Mouse (Mus musculus): Measurements from ENCODE around the gene Smox. TPM values are rescaled to one million over a fixed set of nuclear protein-coding genes. Genes with fewer than 3 reads are reported as not detected.
A peak's percentile ranks its signal among the peaks of the same experiment; 100 is the strongest.

Smox gene
- total RNA-seq, 2 experiments from 2014 or later = 28.2 to 30.5 TPM

DNA sequence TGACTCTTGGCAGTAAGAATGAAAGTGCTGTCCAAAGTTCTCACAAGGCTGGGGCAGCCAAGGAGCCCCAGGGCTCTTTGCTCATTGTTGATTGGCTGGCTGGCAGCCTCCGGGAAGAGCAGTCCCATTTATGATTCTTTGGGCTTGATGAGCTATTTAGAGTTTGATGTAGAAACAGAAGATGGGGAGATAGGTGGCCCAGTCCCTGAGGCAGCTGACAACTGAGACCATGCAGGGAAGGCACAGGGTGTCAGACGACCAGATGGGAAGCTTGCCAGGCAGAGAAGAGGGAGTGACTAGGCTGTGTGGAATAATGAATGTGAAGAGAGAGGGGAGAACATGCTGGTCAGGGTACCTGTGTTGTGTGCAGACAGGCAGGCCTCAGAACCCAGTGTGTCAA is 22.2 kb downstream of the Smox start:
- no peak for DNase-seq

DNA sequence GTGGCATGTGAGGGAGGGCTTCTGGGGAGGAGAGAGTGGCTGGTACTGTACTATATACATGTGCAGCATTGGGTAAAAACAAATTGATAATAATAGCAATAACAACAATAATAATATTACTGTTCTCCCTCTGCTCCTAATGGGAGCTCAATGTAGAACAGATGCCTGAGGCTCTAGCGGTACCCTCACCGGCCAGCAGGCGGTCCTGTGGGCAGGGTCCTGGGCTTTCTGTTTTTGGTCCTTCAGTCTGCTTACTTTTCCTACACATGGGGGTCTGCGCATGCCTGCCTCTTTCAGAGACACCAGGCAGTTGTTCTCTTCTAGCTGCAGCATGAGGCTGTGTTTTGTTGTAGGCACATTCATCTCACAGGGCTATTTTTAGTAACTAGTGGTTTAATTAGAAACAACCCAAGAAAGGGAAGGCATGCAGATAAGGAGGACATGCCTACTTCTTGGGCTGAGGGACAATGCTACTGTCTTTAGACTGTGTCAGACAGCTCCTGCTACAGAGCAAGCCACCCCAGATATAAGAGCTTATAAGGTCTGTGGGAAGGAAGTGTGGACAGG is 22.8 kb downstream of the Smox start:
- DNase-seq = no peak

DNA sequence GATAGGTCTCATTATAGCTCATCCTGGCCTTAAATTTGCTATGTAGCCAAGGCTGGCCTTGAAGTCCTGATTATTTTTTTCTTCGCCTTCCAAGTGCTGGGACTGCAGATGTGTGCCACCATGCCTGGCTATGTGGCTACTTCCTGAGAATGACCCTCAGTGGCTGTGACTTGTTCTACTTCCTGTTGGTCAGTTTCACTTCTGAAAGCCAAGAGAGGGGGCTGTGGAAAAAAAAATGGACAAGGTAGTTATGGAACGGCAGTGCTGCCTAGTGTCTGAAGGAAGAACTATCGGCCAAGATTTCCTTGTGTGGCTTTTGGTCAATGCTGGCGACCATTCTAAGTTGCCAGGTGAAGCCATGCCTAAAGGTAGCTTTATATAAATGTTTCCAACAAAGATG is 26.3 kb downstream of the Smox start:
- DNase-seq = no peak

DNA sequence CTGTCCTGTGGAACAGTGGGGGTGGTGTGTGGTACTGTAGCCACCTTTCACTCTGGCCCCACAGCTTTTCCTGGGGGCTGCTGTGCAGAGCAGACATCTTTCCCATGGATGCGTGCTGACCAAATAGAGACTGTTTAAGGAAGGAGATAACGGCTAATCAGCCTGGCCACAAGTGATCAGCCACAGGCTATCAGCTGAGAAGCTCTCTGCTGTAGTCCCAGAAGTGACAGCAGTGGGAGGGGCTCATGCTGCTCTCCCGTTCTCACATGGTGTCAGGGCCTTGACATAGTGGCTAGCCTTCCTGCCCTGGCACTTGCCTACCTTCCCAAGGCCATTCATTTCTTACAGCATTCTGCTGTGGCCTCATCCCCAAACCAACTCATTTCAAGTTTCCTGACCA is 27.5 kb downstream of the Smox start:
- no peak for DNase-seq

DNA sequence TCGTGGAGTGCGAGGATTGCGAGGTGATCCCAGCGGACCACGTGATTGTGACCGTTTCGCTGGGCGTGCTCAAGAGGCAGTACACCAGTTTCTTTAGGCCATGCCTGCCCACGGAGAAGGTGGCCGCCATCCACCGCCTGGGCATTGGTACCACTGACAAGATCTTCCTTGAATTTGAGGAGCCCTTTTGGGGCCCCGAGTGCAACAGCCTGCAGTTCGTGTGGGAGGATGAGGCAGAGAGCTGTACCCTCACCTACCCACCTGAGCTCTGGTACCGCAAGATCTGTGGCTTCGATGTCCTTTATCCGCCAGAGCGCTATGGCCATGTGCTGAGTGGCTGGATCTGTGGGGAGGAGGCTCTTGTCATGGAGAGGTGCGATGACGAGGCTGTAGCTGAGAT is 29.4 kb downstream of the Smox start:
- no peak for DNase-seq

DNA sequence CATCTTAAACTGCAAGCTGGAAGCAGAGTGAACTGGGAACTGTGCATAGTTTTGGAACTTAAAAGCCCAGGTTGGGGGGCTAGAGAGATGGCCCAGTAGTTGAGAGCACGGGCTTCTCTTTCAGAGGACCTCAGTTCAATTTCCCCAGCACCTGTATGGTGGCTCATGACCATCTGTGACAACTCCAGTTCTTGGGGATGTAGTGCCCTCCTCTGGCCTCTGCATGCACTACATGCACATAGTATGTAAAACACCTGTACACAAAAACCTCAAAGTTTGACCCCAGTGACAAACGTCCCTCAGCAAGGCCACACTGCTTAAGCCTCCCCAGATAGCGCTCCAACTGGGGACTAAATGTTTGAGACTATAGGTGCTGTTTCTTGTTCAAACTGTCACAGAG is 35.8 kb downstream of the Smox start:
- DNase-seq = peak in 1 of 2 experiments; percentile 51

DNA sequence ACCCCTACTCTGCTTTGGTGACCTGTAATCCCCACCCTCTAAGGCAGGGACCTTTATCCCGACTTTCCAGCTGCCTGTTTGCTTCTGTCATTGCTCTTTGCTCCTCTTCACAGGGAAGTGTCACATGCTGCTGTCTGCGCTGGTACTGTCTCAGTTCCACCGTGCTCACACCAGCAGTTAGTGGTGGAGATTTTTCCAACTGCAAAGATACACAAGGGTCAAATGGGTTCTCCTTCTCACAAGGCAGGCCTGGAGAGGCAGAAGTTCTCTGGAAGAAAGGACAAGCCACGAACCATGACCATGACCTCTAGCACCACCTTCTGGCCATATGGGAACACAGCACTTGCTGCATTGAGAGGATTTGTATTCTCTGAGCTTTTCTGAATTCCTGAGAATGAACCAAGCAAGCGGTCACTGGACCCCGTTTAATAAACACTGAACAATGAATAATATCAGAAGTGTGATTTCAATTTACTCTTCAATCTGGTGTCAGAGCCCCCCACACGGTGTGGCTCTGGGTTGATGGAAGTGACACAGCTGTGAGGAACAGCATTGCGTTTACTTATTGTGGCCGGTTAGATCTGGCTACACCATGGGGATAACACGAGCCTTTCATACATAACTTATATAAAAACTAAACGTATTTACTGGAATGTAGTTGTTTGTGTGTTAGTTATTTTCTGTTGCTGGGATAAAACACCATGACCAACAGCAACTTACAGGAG is 38.8 kb downstream of the Smox start:
- peak; percentile 67 to 72 for DNase-seq

DNA sequence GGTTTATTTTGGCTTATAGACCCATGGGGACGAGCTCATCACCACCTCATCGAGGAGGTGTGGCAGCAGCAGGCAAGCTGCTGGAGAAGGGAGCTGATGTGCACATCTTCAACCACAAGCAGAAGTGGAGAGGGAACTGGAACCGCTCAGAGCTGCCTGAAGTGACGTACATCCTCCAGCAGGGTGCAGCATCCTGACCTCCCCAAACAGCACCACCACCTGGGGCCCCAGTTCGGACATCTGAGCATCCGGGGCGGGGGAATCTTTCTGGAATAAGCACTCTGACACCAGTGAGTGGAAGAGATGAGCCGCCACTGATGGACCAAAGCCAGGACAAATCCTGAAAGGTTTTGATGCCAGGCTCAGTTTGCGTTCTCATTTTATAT is 39.3 kb downstream of the Smox start:
- DNase-seq = peak; percentile 57 to 67

DNA sequence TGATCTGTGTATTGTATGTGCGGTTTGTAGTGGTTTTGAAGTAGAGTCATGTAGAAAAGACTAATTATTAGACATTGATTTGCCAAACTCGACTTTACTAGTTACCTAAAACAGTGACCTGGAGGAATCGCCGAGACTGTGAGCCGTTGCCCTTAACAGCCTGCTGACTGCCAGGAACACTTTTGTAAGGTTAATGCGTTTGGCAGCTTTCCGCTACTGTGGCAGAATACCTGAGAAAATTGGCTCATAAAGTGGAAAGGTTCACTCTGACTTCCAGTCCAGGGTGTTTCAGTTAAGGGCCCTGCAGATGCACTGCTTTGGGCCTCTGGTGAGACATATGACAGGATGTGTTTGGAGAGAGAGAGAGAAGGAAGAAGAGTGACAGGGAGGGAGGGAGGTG is 40.0 kb downstream of the Smox start:
- no peak for DNase-seq

DNA sequence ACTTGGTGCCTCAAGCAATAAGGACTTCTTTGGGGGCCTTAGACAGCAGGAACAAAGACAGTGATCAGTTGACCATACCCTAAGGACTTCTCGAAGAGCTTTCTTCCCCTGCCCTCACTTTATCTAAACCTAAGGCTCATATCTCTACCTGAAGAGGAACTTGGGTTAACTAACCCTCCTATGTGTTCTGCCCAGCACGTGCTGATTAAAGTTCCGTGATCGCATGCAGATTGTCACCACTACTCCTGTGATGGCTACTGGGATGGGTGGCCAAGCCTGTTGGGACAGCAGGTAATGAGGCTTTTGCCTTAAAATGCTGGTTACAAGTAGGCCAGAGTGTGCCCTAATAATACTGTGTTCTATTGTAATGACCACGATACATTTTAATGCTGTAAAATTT is 43.9 kb downstream of the Smox start:
- no peak for DNase-seq

DNA sequence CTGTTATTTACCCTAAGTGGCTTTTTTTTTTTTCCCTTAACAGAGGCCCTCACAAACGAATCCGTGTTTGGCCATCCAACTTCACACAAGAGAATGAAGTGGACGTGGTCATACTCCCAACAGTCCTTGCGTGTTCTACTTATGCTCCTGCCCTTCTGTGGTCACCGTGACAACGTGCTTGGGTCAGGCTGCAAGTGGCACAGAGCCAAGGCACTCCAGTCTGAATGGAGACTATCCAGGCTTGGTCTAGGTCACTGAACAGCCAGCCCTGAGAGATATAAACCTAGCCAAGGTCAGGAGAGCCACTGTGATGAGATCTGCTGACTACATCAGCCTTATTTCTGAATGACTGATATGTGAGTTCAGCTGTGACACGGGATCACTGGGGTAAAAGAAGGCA is 47.0 kb downstream of the Smox start:
- DNase-seq = peak; percentile 91 to 92

DNA sequence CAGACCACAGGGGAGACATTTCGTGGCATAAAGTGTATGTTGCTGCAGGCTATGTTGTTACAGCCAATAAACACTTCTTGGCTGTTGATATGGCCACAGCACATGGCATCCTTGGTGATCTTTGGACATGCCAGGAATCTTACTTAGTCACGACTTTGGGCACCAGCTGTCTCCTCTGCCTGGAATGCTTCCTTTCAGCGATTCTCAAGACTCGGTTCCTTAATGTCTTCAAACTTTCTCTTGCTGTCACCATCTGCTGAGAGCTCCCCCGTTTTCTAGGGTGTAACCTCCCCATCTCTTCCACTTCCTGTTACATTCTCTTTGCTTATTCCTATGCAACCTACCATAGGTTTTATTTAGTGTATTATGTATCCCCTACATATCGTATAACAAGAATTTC is 48.5 kb downstream of the Smox start:
- no peak for DNase-seq

DNA sequence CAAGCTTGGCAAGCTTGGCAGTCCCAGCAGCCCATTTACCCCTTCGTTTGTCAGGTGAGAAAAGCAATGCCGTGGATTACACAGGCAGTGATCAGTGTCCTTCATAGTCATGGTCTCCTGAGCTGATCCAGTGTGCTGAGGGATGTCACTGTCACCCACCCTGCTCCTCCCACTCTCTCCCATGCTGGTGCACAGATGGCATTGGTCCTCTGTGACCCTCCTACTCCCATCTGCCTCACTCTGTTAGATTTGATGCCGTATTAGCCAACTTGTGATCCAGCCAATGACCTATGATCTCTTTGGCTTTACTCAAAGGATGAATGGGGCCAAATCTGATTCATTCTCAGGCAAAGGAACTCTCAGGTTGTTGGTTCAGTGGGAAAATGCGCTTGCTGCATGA is 50.4 kb downstream of the Smox start:
- no peak for DNase-seq

DNA sequence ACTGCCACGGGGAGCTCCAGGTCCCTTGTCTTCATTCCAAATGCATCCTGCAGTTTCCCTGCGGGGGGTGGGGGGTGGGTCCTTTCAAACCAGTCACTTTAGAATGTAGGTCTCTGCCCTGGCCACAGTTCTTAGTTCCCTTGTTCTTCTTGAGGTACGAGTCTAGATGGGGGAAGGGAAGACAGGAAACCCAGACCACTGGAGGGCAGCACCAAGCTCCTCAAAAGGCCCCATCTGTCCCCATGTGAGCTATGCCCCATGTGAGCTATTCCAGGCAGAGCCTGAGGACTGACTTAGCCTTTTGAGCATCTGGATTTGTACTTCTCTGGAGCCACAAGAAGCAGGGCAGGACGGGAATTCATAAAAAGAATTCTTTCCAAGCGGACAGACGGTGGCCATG is 51.2 kb downstream of the Smox start:
- DNase-seq = no peak

DNA sequence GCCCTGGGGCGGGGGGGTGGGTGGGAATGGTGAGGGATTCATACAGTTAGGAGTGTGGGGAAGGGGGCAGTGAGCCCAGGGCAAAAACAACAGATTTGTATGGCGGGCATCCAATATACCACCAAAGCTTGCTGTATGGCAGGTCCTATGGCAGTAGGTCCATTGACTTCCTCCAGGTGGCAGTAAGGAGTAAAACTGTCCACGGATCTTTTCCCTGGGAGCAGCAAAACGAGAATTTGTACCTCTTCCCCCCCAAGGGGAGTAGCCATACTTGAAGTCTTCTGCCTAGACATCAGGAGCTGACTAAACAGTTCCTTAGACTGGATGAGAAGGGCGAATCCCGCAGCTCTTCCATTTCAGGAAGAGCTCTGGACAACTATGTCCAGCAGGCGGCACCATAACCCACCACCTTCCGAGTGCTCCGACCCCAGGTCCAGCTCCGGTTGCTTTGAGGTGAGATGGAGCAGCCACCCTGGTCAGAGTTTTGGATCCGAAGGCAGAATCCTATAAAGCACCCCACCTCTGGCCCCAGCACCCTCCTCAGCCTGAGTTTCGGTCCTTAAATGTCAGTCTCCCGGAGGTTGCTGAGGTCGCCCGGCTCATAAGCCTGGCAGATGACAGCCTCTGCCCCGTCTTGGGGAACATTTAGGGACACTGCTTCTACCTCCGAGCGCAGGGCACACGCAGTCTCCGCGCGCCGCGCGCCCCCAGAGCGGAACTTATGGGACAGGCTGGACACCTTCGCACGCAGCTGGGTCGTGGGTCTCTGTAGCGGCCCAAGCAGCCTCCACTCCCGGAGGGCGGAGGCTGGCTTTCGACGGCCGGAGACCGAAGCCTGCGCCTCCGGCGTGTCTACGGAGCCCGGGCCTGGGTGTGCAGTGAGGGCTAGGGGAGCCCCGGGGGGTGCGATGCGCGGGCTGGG is 54.4 kb downstream of the Smox start:
- peak; percentile 74 to 78 for DNase-seq

DNA sequence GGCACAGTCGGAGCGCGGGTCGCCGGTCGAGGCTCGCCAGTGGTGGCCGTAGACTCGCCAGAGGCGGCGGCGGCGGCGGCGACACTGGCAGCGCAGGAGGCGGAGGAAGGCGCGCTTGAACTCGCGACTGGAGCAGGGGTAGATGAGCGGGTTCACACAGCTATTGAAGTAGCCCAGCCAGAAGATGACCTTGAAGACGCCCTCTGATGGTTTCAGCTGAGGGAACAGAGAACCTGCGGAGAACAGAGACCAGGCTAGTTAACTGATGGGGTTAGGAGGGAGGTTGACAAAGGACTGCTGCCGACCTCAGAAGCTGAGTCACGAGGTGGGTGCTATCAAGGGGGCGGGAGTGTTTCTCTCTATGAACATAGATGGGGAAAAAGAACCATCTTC is 55.0 kb downstream of the Smox start:
- no peak for DNase-seq

DNA sequence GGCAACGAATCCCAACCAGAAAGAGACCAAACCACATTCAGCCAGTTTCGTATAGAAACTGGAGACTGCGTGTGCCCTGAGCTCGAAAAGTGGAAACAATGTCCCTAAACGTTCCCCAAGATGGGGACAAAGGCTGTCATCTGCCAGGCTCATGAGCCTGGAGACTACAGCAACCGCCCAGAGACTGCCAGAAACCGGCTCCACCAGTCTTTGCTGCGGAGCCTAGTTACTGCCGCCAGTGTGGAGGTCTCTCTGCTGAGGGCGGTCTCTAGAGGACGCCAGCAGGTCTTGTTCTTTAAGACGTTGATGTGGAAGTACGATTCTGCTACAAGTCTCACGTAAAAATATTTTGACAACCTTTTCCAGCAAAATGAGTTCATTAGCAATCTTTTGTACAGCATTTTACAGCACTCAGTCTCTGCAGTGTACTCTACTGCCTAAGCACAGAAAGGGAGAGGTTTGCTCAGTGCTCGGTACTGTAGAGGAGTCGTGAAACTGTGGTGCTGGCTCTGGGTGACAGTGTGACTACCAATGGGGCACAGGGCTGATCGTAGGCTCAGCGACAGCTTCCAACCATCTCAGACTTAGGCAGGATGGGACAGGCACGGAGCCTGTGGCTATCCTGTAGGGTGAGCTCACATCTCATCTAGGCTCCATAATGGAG is 55.6 kb downstream of the Smox start:
- no peak for DNase-seq

DNA sequence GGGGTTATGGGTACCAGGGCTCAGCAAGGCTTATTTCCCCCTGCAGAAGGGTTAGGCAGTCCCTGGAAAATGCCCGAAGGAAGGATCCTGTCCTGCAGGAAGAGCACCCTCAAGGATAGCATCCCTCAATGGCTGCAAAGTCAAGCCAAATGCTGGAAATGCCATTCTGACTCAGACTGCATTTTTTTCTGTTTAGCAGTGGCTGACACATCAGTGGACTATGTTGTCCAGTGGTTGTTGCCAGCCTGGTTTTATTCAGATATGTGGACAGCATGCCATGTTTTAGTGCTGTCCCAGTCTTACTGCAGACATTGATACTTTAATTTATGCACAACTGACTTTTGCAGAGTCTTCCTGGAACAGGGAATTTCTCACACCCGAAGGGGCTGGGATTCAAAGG is 57.0 kb downstream of the Smox start:
- DNase-seq = peak; percentile 58 to 59

DNA sequence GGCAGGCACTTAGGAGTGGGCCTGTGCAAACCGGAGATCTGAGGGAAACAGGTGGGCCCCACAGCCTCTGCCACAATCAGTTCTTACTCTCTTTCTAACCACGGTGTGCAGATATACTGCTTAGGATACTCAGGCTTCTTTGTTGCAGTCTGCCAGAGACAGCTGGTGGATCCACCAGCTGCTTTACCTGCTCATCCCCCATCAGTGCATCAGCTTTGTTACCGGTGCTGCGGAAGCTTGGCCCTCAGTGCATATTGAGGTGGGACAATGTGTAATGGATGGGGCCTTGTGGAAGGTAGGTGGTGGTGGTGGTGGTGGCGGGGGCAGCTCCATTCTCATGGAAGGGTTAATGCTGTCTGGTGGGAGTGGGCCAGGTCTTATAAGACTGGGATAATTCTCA is 57.8 kb downstream of the Smox start:
- no peak for DNase-seq

DNA sequence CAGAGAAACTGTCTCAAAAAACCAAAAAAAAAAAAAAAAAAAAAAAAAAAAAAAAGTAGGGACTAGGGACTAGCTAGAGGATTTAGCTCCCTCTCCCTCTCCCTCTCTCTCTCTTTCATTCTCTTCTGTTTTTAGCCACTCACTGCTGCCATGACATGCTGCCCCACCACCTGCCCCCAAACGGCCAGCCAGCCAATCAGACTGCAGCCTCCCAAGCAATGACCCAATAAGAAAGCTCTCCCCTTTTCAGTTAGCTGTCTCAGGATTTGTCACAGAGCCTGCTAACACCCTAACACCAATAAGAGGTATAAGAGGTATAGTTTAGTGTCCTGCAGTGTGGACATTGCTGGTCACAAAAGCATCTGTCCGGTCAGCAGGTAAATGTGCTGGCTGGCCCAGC is 59.2 kb downstream of the Smox start:
- DNase-seq = no peak

DNA sequence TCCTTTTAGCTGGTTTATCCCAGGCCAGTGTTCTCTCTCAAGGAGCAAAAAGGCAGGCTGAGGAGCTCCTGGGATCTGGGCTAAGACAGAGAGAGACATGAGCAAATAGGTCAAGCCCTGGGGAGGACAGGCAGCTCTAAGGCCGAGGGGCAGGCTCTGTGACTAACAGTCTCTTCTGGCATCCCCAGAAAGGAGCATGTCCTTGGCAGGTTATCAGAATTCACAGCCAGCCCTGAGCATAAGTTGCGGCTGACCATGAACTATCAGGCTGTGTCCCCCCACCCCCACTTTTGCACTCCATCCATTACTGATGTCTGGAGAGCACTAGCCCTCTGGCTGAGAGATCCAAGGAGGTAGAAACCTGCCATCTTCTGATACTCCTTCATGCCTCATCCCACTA is 59.6 kb downstream of the Smox start:
- peak; percentile 90 to 91 for DNase-seq

DNA sequence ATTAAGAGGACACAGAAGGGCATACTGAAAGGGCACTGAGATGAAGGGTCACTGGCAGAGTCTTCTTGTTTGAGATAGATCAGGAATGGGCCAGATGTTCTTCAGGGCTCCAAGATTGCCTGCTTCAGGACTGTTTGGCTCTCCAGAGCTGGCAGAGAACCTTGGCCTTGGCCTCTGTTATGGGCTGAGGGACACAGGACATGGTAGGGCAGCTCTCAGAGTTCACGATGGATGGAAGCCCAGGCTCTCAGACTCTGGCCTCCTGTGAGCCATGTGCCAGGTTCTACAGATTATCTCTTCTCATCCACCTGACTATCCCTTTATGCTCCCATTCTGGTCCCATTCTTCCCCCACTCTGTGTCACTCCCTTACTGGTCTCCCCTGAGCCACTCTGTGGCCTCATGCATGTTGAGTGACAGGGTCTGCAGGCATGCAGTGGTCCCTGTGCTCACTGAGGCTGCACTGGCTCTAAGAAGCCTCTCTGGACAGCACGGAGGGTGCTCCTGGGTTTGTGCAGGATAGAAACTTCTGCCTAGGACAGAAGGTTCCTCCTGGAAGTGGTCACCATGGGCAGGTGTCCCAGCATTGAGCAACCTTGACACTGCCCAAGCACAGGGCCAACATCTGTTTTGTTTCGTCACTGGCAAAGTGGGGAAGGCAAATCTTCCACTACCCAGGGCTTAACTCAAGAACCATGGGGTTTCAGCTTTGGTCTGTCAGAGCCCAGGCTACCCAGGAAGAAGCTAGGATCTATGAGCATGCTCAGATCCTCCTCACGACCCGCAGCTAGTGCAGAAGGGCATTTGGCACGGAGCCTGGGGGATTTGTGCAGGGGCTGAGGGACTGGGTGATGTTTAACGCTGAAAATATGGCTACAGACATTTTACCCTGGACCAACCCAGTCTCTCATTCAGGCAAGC is 60.7 kb downstream of the Smox start:
- DNase-seq = peak; percentile 59 to 62

Measured in adrenal gland, postnatal 36 days (tissue).